Mouse (Mus musculus): ENCODE results near the gene Emilin2.

Gene Emilin2

DNA sequence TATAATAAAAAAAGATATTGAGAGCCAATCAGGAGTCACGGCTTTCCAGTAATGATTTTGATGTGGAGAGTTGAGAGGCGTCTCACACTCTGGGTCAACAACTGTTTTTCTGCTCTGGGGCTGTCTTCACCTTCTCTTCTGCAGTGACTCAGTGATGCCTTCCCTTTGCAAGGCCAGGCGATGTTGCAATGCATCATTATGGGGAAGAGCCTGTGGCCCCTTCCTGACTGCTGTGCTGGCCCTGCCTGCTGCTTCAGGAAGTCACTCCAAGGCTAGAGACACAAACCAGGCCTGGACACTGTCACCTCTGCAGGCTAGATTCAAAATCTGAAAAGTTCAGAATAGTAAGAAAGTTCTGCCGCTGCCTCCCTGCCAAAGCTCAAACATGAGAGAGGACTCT, 11.9 kb downstream of the Emilin2 start:
- no peak for DNase-seq

DNA sequence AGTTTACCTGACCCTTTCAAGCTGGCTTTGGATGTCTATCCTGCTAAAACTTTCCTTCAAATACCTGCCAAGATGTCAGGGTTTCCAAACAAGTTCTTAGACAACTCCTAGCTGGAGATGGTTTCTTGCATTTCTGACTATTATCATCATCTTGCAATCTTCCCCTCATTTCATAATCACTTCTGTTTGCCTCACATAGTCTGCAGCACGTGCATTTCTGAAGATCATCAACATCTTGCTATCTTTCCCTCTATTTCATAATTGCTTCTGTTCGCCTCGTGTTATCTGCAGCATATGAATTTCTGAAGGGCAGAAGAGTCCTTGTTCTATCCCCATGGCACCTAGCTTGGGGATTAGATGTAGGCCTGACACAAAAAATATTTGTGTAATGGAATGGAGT, 17.2 kb downstream of the Emilin2 start:
- no peak for DNase-seq

DNA sequence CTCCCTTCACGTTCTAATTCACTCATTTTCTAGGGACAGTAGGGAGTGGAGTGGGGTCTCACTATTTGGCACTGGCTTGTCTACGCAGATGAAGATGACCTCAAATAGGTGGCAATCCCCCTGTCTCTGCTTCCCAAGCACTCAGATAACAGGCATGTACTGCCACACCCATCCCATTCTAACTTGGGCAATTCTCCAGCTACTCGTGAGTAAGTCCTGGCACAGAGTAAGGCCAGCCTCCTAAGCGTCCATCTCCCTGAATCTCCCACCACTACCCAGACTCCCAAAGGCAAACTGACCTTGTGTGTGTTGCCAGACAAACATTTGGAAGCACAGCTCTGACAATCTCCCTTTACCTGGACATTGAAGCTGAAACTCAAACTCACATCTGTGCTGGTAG, 18.9 kb downstream of the Emilin2 start:
- no peak for DNase-seq

DNA sequence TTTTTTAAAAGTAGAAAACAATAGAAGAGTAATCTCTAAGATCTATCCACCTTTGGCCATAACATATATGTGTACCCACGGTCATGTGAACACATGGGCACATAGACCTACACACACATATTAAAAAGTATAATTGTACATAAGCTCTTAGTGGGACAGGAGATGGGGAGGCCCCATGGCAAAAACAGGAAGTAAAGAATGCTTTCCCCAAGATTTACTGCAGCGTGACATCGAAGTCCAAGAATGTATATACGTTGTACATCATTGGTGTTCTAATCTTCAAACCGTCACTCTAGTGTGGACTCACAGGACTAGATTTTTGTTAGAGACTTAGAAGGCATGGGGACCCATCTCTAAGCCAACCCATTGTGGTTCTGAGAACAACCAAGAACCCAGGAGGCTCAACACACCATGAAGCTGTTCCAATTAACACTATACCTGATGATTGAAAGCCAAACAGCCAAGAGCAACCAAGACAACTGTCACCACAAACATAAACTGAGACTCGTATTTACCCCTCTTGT, 19.8 kb downstream of the Emilin2 start:
- no peak for DNase-seq

DNA sequence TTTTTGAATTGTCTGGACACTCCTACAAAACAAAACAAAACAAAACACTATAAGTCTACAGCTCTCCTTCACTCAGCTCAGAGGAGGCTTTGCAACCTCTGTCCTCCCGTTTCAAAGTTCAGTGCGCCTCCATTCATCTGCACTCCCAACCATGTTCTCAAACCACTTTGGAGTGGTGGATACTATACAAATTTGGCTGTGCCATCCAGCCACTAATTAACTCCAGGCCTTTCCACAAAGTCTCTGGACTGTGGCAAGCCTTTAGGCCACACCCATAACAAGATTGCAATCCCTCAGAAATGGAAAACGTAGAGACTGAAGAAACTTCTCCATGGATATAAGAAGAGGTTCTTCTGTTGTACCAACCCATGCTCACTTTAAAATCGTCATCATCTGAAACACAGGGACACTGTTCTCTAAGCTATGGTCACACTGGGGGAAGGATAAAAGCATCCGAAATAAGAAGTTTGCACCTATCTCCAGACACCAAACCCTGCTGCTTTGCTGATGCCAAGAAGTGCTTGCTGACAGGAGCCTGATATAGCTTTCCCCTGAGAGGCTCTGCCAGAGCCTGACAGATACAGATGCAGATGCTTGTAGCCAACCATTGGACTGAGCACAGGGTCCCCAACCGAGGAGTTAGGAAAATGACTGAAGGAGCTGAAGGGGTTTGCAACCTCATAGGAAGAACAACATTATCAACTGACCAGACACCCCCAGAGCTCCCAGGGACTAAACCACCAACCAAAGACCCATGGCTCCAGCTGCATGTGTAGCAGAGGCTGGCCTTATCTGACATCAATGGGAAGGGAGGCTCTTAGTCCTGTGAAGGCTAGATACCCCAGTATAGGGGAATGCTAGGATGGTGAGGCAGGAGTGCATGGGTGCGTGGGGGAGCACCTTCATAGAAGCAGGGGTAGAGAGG, 21.0 kb downstream of the Emilin2 start:
- DNase-seq, result no peak

DNA sequence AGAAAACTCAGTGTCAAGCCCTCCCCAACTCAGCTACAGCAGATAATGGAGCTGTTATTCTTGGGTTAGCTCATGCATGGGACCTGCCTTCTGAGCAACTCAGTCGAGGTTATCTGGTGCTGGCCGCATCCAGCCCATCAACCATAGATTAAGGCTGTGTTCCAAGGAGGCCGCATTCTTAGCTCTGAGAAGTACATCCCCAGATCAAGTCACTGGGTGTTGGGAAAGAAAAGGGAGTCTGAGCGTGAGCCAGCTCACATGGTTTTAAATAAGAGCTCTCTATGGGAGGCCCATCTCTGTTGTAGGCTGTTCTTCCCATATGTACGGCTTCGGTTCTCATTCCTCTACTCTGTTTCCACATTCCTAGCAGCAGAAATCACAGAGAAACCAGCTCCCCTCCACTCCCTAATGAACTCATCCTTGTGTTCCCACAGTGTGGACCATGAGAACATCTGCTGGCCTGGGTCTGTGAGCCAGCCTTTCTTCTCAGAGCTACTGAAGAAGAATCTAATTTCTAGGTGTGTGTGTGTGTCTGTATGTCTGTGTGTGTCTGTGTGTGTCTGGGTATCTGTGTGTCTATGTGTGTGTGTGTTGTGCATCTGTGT, 22.1 kb downstream of the Emilin2 start:
- no peak for DNase-seq

DNA sequence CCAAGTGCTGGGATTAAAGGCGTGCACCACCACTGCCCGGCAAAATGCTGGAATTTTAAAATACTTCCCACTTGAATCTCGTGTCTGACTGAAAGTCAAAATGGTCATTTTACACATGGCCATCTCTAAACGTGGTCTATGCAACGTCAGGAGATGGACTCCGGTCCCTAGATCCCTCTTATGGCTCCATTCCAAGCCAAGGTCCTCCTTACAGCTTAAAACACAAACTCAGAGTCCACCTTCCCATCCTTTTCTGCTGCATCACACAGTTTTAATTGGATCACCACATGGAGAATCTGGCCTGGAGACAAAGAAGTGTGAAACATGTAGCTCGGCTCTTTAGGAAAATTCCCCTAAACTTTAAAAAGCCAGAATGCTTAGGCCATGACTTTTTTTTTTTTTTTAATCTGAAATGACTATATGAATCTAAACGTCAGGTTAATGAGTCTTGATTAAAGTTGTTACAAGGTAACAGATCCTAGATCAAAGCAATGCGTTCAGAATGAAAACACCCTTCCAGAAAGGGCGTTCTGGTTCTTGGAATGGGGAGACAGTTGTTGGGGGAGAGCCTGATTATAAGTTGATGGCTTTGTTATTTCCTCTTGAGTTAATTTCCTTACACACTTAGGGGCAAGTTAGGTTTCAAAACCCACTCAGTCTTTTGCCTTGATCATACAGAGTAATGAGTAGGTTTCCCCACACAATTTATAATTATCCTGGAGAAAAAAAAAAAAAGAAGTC, 22.8 kb downstream of the Emilin2 start:
- no peak for DNase-seq

DNA sequence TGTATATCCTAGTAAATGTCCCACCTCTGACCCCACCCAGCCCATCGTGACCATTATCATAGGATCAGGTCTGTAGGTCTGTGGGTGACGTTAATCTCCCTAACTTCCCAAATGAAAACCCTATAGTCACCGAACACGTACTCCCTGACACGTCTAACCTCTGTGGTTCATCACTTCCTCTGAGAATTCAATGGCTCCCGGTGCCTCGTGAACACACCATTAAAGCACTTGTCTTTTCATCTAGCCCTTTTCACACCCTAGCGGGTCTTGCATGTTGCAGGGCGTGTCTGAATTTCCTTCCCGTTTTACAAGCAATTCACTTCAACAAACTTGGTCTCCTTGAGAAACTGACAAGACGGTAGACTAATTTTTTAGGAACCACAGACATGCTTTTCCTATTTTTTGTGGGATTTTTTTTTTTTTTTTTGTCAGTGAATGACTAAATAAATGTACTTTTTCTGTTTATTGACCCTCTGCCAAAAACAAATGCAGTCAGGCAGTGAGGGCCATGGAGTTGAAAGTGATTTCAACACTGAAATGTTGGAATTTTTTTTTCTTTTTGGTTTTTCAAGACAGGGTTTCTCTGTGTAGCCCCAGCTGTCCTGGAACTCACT, 23.5 kb downstream of the Emilin2 start:
- no peak for DNase-seq

DNA sequence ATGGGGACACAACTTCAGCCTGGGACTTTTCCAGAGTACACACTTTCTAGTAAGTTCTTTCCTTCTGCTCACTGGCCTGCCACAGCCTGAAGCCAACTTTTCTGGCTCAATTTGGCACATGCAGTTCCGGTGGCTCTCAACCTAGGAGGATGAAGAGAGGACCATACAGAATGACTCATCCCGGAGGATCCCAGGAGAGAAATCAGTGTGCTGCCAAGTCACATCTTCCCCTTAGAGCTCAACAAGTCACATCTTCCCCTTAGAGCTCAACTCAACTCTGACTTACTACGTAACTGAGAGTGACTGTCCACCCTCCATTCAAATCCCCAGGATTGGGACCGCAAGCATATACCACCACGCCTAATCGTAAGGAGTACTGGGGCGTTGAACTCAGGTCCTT, 24.2 kb downstream of the Emilin2 start:
- DNase-seq, result no peak

DNA sequence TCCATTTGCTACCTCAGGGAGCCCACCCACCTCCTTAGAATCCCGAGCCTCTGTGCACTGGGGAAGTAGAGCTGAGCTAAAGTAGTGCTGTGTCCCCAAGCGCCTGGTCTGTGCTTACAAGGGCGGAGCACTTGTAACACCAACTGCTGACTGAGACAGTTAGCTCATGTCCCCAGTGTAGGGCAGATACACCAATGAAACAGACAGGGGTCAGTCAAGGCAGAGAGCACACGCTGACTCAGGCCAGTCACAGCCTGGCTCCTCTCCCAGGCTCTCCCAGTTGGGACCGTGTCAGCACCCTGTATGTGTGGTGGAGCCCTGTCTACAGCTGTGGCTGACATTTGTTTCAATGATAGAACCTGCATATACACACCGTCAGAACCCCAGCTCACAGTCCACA, 25.8 kb downstream of the Emilin2 start:
- no peak for DNase-seq

DNA sequence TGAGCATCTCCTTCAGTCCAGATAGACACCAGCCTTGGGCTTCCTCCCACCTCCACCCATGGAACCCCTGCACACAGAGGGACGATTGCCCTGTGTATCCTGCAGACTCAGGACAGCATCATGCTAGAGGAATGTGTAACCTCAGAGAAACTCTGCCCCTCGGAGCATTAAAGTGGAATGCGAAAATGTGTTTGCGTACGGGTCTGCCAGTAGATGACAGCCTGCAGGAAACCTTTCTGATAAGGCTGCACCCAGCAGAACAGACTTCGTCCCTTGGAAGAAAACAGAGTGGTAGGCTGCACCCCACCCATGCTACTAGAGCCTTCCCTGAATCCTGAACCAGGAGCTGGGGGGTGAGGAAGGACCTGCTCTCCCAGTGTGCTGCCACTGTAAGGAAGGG, 26.9 kb downstream of the Emilin2 start:
- no peak for DNase-seq

DNA sequence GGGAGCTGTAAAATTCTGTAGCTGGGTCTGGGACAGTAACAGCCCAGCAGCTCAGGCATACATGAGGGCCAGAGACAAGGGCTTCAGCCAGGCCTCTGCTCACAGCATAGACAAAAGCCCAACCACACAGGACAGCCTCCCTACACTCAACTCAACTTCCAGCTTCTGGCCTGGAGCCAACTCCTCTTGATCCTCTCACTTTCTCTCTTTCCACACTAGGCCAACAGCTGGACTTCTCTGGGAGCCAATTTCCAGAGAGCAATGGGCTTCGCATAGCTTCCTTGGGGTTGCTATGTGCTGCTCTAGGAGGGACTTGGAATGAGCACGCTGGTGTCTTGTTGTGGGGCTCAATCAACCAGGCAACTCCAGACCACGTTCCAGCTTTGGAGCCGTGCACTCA, 28.5 kb downstream of the Emilin2 start:
- no peak for DNase-seq

DNA sequence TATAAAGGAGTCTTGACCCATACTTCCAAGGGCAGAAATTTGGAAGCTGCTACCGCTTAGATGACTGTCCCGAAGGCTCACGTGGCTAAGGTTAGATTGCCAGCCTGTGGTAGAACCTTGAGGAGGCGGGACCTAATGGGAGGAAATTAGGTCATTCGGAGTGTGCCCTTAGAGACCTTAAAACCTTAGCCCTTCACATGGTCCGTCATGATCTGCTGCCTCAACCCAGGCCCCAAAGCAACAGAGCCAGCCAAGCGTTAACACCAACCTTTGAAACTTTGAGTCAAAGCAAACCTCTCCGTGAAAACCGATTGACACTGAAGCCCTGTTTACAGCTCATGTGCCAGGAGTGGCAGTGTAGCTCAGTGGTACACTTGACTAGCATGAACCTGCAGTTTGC, 29.1 kb downstream of the Emilin2 start:
- DNase-seq, result no peak

DNA sequence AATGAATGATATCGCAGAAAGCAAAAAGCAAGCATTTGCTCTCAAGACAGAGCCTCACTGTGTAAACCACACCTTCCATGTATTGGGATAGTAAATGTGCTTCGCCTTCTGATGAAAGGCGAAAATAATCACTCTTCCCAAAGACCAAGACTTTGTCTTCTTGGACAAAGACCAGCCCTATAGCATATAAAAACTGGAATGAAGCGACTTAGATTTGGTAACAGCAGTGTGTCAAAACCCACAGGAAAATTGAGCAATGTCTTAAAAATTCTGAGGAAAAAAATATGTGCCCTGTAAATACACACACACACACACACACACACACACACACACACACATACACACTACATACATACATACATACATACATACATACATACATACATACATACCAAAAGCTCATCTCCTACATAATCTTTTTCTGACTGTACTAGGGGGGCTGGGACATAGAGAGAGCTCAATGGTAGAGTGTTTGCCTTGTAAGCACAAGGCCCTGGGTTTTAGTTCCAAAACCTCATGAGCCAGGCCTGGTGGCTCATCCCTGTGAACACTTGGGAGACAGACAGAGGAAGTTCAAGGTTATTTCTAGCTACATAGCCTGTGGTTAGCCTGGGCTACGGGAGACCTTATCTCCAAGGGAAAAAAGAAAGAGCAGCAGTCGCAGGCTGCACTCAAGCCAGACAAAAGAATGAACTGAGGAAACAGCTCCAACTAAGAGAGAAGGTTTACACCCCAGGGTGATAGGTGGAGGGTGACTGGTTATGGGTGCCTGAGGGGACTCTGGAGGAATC, 33.9 kb downstream of the Emilin2 start:
- DNase-seq, result no peak

DNA sequence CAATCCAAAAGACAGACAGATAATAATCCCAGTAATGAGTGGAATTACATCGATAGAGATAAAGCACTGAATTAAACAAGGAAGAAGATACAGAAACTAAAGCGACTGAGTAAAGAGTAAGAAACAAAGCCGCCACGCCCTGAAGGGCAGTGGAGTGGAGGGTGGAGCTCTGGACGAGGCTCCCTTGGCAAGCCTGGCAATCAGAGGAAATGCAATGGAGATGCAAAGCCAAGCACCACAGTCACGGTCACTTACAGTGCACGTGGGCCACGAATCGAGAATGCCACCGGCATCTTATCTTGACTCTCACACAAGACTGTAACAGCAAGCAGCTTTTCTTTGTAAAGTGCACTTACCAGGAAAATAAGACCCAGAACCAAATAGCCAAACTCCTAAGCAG, 35.0 kb downstream of the Emilin2 start:
- DNase-seq, result no peak

DNA sequence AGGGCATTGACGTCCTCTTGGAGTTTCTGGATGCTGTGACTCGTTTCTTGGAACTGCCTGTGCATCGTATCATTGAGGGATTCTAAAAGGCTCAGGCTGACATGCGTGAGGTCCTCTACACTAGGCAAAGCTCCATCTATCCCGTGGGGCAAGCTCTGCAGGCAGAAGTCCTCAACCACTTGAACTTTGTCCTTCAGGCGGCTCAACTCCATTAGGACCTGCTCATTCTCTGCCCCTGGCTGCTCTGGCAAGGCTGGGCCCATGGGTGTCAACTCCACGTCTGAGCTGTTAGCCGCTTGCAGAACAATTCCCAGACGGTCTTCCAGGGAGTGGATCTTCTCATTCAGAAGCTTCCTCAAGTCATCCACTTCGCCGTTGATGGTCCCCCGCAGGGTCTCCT, 37.9 kb downstream of the Emilin2 start:
- DNase-seq, result no peak

DNA sequence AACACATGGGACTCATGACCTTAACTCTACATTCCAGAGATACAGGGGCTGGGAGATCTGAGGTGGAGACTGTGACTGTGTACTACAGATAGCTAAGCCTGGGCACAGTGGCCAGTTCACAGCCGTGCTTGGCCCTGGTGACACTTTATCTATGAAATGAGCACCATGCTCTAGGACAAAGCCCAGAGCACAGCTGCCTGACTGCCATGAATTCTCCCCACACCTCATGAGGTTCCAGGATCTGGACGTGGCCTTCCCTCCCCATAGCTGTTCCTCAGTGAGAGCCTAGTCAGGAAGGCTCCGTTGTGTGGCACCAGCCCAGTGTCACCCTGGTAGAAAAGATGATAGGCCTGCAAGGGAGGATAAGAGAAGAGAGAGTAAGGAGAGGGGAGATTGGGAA, 43.2 kb downstream of the Emilin2 start:
- DNase-seq, result no peak

DNA sequence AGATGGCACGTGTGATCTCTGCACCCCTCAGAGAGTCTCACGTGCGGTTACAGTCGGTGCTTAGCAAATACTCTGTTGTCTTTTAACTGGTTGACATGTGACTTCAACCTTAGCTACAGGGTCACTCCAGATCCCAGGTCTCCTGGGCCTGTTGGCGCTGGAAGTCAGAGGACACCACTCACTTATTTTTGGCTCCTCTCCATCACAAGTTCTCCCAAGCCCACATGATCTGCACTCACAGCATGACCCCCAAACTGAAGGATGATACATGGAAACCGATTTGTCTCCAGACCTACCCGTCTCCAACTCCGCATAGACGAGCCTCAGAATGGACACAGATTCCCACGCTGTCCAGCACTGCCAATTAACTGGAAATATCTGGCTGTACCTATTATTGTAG, 43.6 kb downstream of the Emilin2 start:
- no peak for DNase-seq

DNA sequence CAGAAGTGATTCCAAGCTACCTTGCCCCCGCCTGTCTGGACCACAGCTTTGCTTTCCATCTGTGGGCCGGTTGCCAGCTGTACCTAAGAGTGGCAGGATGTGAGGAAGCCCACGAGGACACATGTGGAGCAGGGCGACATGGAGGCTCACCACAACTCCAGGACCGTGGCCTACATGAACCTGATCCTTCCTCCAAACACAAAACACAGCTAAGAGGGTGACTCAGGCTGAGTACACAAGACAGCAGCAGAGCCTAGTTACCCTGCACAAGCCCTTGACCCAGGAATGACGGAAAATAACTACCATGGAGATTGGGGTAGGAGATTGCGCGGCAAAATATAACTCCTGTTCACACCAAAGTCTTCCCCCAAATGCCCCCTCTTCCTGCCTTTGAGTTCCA, 44.4 kb downstream of the Emilin2 start:
- no peak for DNase-seq

DNA sequence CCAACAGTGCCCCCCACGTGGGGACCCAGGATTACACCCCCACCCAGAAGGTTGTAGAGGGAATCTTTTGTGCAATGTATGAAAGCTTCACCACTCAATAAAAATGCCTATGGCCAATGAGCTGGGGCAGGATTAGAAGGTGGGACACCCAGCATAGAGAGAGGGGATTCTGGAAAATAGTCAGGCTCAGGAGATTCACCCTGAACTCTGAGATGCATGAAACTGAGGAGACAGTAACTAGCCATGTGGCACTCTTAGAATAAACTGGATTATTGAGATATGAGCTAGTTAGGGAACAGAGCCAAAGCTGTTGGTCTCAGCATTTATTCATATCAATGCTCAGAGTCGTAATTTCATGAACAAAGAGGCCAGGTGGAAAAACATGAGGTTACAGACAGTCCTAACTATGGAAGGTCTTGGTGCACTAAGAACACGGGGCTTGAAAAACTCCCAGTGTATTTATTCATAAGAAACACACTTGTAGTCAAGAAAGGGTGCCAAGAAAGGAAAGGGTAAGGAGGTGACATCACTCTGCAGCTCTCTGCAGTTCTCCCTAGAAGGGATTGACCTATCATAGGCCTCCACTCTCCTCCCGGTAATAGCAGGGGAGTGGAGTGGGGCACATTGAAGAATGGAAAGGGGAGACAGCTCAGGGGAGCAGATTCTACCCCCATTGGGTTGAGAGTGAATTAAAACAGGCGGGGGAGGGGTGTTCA, 46.3 kb downstream of the Emilin2 start:
- no peak for DNase-seq

DNA sequence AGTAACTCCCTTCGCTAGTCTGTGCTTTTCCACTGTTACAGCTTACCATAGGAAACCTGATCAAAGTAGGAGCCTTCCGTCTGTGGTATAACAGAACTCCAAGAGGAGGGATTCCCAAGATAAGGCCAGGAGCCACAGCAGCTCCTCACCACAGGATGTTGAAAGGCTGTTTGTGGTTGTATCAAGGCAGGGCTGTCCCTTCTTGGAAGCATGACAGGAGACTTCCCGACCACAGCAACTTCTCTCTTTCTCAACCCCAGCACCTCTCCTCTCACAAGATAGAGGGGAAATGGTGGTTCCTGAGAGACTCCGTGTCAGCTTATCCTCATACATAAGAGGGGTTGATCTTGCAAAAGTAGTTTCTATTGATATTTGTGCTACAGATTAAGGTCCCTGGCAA, 47.0 kb downstream of the Emilin2 start:
- DNase-seq, result no peak

DNA sequence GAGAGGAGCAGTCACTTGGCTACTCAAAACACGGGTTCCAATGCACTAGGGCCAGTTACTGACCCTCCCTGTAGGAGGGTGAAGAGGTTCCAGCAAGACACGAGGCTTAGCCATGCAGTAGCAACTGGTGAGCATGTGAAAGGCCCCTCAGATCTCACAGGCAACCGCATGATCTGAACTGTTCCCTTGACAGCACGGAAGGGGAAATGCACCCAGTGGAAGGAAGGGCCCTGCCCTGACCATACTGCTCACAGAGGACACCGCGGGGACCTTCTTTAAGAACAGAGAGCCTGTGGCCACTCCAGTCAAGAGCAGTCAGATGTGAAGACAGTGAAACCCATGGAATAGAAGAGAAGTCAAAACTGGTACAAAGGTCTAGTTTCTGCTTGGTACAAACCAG, 48.6 kb downstream of the Emilin2 start:
- no peak for DNase-seq

All from cerebellum, adult 18-20 months (tissue).